Mouse (Mus musculus) granulocyte monocyte progenitor cell, adult 5-6 weeks (primary cell): Measurements from ENCODE around the gene Pbx1. TPM values are rescaled to one million over a fixed set of nuclear protein-coding genes. Genes with fewer than 3 reads are reported as not detected.

Experiments
- ATAC-seq: replicated peaks from 2 replicates; pipeline ENCODE4 v1.8.0; 2016; ENCODE audit warnings: mild to moderate bottlenecking, moderate TSS enrichment, inconsistent platforms; ENCODE audit not compliant: poor library complexity, severe bottlenecking
- total RNA-seq, 2 experiments: library from RNA; stranded (forward) in 1 of 2; stranded (reverse) in 1 of 2; fragments of 200-712, 200-1000 nt in 1 of 2; fragments of >200 nt in 1 of 2; fragmentation: Nextera tagmentation in 1 of 2; gene quantifications; 2 replicates each; pipeline ENCODE4 v1.2.3; 2014 to 2017

The Pbx1 gene
- total RNA-seq, 2 experiments from 2014 or later: 4.1 to 8.2 TPM

DNA sequence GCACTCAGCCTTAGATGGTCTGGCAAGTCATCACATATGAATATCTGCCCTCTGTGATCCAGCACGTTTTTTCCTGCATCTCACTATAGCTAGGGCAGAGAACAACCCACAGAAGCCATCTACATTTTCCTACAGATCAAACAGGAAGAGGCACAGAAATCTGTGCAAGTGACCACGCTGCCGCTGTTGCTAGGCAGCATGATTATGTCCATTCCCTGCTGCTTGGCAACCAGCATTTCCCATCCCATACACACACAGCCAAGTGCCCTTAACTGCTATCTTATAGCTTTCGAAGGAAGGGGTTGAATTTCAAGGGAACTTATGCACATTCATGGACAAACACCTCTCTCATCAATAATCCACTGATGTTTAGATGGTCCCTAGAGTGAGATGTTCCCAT is 77.1 kb downstream of the Pbx1 start:
- no peak for ATAC-seq

DNA sequence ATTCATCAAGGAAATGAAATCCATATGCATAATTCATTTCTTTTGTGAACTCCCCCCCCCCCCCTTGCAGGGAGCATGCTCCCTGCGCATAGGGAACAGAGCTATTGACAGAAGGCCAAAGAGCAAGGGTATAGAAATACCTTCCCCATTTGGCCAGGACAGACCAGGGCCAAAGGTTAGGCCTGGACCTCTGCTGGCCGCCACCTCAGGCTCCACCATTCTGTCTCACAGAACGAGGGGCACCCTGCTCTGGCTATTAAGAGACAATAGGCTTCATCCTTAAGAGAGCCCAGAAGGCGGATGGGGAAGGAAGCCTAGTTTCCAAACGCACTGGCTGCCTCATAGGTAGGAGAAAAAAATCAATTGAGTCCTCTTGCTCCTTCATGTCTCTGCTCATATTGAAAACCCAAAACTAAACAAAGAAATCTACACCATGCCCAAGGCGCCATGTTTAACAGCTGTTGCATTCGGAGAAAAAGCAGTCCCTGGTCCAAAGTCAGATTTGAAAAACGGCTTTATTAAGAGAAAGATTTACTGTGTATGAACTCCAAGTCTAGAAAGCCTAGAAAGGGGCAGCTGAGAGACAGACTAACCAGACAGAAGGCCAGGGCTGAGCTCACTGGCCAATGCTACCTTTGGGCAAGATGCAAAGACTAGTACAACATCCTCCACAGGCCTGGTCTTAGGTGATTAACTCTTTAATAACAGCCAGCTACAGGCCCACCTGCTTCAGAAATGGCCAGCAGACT is 83.9 kb downstream of the Pbx1 start:
- no peak for ATAC-seq

DNA sequence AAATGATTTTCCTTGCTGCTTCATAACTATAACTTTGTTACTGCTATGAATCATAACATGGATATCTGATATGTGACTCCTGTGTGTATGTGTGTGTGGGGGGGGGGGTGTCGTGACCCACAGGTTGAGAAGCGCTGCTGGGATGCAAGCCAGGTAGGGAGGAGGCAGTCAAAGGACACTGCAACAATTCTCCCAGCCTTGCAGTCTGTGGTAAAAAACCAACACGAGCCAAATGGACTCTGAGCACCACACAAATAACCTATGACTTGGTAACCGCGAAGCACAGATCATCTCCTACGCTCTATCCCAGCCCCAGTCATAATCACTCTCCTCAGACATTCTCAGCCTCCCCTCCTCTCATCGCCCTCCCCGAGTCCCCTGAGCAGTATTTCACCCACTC is 87.2 kb downstream of the Pbx1 start:
- ATAC-seq: no peak

DNA sequence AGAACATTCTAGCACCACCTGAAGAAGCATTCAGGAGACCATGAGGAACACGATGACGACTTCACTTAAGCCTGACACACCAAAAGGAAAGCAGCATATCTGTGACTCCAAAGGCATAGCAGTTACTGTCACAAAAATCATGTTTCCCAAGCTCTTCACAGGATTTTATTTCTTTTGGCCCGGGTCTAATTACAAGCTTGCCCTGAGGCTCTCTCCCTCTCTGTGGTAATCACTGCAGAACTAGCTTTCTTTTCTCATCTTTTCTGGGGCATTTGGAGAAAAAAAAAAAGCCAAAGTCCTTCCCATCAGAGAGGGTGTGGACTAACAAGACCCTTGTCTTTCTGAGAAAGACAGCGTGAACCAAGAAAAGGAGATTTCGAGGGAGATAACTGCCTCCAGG is 87.8 kb downstream of the Pbx1 start:
- ATAC-seq: no peak

DNA sequence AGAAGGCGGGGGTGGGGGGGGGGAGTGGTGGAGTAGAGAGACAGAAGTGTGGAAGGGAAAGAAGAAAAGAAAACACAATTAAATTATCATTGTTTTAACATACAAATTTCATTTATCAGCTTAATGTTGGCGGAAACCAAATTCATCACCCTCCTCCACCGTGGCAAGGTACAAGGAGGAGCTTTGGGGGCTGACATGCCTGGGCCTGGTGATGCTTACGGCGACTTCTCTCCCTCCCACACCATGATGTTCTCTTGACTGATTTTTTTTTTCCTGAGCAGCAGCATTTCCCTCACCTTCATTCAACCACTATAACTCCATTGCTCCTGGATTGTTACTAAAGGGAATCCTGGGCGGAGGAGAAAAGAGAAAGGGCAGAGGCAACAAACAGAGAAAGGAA is 89.8 kb downstream of the Pbx1 start:
- no peak for ATAC-seq

DNA sequence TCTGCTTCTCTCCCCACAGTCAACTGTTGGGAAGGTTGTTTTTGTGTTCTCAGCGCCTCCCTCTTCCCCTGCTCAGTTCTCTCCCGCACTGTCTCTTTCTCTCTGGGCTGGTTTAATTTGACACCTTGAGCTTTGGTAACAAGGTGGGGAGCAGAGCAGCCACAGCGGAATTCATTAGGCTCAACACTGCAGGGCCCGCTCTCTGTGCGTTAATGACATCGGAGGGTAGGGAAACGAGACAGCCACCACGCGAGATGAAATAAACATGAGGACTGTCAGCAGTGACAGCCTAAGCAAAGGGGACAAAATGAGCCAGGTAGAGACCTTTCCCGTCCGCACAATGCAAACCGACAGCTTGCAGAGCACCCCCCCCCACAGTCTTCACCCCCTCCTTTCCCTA is 90.2 kb downstream of the Pbx1 start:
- no peak for ATAC-seq

DNA sequence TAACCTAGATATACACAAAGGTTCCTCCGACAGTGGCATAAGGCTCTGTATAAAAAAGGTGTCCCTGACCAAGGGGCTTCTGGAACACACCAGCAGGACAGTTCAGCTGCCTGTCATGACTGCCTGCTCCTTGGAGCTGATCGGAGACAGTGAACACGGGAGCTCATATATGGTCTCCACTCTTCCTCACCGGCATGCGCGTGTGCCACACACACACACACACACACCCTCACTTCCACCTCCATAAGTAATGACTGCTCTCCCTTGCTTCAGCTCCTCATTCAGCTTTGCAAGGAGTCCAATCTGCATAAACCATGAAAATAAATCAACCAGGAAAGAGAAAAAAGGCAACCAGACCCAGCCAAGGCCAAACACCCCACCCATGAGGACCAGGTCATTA is 90.7 kb downstream of the Pbx1 start:
- ATAC-seq: no peak

DNA sequence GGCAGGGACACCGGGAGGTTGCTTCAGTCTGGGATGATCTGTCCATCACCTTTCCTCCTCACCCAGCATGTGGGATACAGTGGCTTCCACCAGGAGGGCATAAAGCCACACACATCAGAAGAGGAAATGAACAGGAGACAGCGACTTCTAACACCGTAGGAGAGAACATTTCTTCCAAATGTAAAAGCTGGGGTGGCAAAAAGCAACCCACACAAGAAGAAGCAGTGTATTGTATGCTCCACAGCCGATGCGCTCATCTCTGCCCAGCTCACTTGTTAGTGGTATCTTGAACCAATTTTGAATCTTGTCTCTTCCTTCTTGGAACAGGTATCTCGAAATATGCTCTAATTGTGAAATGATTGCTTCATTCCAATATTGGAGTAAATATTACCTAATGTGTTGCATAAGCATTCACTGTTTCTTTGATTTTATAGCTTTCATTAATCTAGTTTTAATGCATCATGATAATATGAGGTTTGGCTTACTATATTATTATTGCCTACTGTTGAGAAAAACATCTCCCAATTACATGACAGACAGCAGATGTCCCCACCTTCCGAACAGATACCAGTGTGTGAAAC is 95.7 kb downstream of the Pbx1 start:
- ATAC-seq: no peak

DNA sequence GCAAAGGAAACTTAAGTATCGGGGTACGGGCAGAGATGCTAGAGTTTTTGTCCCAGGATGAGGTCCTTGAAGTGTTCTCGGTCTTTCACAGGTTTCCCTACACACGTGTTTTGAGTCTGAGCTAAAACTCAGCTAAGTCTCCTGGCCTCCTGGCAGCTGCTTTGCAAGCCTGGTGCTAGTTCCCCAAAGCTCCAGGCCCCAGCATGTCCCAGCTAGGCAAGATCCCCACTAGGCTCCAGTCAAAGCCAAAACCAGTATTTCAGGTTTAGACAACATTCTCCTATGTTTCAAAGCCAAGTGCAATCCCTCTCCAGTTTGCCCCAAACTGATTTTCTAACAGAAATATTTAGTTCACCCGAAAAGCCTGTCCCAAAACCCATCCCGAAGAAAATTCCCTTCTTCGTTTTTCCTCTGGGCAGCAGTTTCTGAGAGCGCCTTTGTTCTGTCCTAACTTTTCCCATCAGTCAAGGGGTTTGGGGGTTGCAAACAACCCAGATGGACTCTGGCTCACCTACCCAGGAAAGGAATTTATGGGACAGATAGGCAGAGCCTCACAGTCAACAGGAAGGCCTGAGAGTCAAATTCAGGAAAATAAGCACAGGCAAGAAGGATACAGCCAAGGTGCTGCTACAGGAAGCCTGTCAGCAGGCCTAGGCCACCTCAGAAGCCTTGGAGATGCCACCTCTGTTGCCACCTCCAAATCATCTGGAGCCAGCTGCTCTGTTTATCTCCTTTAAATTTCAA is 97.1 kb downstream of the Pbx1 start:
- no peak for ATAC-seq

DNA sequence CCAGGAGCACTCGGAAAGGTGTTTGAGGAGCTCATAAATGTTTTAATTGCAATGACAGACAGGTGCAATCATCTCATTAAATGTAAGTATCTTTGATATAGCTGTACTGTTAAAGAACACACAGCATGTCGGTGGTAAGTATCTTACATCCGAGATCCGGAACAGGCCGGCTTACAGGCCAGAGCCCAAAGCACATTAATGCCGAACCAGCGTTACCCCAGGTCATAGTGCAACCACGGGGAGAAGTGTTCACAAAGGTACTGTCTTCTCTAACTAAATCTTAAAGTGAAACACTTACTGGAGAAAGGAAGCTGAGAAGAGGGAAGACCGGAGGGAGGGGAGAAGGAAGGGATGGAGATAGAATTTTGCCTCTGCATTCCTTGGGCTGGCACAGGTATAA is 100.0 kb downstream of the Pbx1 start:
- ATAC-seq: no peak

DNA sequence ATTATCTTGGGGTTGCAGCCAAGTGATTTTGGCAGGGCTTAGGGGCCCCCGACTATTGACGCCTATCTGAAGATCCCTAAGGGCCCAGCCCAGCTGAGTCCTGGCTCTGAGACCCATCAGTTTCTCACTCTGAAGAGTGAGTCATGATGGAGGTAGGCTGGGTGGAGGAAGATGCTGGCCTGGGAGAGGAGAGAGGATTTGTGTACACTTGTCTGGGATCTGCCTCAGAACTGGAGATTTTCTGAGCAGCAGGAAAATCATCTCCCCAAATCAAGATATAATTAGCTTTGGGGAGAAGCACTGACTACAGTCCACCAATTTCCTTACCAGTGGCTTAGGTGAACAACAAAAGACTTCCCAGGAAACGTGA is 103.8 kb downstream of the Pbx1 start:
- ATAC-seq: no peak

DNA sequence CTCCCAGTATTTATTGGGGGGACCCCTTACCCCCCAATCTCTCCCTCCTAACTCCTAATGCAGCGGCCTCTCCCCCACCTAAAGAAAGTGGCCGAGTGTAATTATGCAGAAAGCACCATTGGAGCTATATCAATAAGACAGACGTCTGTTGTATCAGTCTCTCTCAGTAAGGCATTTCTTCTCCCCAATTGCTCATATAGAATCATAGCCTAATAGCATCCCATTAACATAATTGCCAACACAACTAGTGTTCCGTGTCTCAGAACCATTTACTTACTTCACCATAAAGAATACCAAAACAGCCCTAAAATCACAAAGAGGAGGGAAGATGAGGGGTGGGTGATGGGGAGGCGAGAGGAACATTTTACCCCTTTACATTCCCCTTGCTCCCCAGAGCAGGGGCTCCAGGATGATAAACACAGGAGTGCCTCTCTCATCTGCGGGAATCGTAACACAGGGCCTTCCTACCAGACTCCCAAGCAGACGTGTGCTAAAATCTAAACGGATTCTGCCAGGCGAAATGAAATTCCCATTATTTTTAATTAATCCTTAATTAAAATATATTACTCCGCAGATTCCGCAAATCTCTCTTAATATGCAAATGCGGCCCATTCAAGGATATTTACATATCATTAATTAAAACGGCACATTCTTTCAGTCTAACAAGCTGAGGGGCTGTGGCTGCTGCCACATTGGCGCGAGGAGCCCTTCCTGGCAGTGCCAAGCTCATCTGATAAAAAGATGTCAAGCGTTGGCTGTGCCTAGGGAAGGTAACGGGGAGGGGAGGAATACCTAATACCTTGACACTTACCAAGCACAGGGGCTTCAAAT is 104.5 kb downstream of the Pbx1 start:
- ATAC-seq: no peak

DNA sequence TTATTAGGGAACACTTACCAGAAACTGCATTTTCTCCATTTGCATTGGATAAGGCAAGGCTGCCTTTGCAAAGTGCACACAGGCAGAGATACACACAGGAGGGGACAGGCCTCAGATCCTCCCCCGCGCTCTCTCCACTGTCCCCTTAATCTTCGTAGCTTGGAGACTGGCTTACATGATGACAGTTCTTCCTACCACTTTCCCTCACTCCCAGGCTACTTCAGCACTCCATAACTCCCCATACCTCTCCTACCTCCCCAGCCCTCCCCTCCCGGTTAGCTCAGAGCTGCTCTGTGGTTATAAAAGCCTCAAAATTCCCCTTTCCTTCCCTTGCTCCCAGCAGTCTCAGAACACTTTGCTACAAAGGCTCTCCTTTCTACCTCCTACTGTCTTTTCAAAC is 106.3 kb downstream of the Pbx1 start:
- ATAC-seq: no peak

DNA sequence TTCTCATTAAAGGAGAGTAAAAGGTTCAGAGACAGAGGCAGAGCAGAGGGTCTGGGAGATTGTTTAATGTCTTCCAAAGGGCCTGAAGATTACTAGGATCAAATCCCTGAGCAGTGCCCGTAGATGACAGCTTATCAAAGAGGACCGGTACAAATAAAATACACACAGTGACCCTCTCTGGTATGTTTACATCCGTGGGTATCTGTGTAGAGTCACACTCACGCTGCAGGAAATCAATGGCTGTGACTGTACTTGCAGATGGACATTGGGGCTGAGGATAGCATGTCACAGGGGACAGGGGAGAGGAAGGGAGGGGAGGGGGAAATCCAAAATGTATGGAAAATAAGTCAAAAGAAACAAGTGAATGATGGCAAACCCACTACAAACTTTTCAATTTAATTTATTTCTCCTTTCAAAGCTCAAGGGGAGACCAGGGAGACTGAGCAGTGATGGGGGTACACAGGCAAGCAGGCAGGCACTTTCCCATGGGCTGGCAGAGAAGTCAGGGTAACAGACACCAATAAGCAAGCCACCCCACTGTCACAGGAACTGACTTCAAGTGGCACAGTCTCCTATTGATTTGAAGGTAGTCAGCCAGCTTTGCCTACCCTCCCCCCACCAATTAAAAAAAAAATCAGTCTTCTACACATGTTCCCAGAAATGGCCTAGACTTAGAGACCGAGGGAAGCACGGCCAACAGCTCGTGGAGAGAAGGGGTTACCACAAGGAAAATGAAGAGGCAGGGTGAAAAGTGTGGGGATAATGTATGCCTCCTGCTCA is 107.6 kb downstream of the Pbx1 start:
- no peak for ATAC-seq

DNA sequence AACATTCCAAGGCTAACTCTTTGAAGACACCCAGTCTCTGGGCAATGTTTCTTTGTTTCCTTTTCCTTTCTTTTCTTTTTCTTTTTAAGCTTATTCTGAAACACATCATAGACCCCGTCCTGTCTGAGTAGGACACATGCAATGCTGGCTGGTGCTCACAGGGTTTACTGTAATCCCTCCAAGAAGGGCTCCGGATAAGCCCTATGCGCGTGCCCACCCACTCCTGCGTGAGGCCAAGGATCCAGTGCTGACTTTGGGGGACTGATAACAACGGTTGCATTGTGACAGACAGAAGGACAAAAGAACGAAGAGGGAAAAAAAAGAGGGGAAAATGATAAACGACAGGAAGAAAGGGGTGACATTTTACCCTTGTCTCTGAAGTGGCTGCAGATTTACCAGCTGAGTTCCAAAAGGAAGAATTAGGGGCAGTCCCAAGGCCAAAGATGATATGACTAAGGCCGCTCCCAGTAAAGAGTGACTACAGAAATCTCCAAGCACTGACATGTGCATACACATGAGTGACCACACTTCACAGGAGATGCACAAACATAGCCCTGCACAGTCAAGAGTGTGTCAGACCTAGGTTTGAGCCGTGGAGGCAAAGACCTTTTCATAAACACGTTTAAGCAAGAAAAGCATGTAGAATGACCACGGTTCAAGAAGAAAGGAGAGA is 108.5 kb downstream of the Pbx1 start:
- ATAC-seq: no peak

DNA sequence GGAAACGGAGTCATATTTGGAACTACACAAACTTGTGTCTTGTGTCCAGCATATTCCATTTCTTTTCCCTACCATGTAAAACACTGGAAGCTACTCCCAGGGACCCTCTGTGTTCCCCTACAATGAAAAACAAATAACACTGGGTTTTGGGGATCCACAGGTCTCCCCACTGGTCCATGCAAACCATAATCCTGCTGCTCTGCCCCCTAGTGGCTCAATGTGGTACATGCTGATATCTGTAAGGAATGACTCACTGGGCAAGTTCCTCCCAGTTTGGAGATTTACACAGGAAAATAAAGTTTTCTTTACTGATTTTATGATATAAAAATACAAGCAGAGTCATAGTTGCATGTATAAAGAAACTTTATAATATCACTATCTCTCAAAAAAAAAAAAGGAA is 109.2 kb downstream of the Pbx1 start:
- peak; percentile 71 for ATAC-seq

DNA sequence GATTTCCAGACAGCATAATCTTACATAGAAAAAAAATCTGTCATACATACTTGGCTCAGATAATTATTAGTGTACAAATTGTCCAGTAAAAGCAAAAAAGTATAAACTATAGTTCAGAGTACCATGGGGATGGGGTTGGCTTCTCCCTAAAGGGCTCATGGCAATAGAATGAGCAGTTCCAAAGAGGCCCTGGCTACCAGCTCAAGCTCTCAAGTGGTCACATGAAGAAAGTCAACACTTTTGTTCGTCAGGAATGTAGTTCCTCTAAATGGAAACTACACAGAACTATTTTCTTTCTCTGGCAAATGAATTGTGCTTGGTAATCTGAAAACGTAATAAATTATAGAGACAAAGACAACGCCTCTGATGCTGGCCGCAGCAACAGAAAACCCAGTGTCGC is 112.4 kb downstream of the Pbx1 start:
- no peak for ATAC-seq

DNA sequence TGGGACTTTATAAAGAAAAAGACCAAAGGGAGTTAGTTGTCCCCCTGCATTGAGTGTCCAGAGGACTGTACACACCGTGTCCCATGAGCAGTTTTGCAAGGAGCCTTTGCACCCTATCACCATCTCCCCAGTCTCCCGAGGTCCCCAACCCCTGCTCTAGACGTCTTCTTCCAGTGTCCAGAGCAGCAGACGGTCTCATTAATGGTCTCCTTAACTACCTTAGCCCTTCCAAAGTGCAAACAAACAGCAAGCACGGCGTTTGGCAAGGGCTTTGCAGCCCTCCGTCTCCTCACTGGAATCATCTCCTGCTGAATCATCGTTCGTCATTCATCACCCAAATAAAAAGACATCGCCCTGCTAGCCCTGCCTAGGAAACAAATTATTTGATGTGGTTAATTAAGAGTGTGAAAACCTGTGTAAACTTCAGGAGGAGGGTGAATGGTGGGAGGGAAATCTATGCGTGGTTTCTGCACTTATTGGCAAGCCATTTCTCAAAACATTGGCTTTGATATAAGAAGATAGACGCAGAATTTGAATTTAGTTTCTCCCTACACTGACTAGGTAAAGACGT is 113.1 kb downstream of the Pbx1 start:
- ATAC-seq: no peak

DNA sequence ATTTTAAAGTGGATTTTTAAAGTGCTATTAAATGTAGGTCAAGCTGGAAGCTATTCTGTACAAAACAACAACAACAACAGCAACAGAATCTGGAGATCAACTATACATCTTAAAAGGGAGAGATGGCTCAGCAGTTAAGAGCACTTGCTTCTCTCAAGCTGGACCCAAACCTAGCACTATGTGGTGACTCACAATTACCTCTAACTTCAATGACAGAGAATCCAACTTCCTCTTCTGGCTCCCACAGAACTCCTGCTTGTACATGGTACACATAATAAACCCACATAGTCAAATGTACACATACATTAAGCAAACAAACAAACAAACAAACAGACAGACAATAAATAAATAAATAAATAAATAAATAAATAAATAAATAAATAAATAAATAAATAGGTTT is 118.3 kb downstream of the Pbx1 start:
- ATAC-seq: peak; percentile 65
